Mouse (Mus musculus): ENCODE data around the gene Gm4836.
"Not testable (repeated sequence)": the region's sequence is repeated elsewhere in the genome, so short reads cannot be mapped to it uniquely, and the experiment has no call there.

The Gm4836 gene

DNA sequence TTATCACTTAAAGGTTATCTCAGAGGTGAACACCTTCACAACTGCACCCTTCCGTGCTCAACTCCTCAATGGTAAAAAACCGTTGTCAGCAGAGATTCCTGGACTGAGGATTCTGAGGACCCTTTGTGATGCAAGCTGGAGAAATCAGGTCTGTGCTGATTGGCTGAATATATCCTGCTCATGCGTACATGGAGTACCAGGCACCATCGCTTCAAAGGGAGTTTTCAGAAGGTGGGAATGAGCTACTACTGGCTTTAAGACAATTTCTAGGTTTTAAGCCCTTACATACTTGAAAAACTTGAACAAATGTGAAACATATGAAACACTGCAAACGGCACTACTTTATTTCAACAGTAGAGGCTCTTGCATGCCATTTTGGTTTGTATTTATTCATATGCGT, at the start of gene Gm4836:
Gm4836 (minus strand) TSS at position 101 of the 400 bp plus-strand sequence.
- DNase-seq = not testable (repeated sequence)

All from lung, adult 18-20 months (tissue).